ENCODE assay signal across 8 mouse cellular contexts in the genomic region with DNA sequence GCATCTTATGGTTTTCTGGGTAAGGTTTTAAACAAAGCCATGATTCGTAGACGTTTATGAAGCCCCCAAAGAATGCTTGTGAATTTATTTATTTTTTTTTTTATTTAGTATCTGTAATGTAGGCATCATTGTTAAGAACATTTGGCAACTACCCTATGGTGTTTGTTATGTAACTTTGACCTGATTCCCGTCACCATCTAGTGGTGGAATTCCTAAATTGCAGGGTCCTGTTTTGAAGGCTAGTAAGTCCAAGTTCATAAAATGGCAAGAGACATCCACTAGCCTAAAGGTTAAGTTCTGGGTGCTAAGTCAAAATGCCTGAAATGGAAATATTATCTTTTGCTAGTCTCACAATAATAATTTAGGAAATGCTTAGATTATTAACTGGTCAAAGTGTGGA. TPM values are rescaled to one million over a fixed set of nuclear protein-coding genes. Genes with fewer than 3 reads are reported as not detected.
DNase-seq lines count a peak whose midpoint lies in the region; ATAC-seq lines count a peak whose summit lies in the region.

No protein-coding gene starts in this region.

- WGBS in hindbrain, embryonic 11.5 days: 37% methylated on average over 3 of the region's 3 CpGs
- 36% methylated on average over 3 of the region's 3 CpGs for WGBS in hindbrain, embryonic 16.5 days
- 45% methylated on average over 3 of the region's 3 CpGs for WGBS in forebrain, embryonic 11.5 days

- no peak overlapping the region for H3K4me3 ChIP-seq in hindbrain, embryonic 11.5 days (ENCODE audit: low read depth, low read length)
- no peak overlapping the region for H3K4me3 ChIP-seq in hindbrain, embryonic 16.5 days (ENCODE audit: low read length)
- no peak overlapping the region for H3K4me3 ChIP-seq in forebrain, embryonic 11.5 days (ENCODE audit: low read depth, low read length)

- no peaks in the 10 kb centered on the region for H3K27me3 ChIP-seq in hindbrain, embryonic 11.5 days (ENCODE audit: control insufficient read depth, insufficient read depth, low read length)
- no peaks in the 10 kb centered on the region for H3K27me3 ChIP-seq in hindbrain, embryonic 16.5 days (replicated peaks; ENCODE audit: control insufficient read depth, insufficient read depth, low read length)
- H3K27me3 ChIP-seq in forebrain, embryonic 11.5 days (ENCODE audit: control insufficient read depth, insufficient read depth, low read length): no peaks in the 10 kb centered on the region

- no peaks in the 10 kb centered on the region for H3K36me3 ChIP-seq in hindbrain, embryonic 11.5 days (ENCODE audit: control insufficient read depth, insufficient read depth, low read length)
- 0 out of 2 replicates have a peak, but pooled peaks cover 1% of the 10 kb centered on the region for H3K36me3 ChIP-seq in hindbrain, embryonic 16.5 days (ENCODE audit: control insufficient read depth, insufficient read depth, low read length)
- no peaks in the 10 kb centered on the region for H3K36me3 ChIP-seq in forebrain, embryonic 11.5 days (ENCODE audit: control insufficient read depth, insufficient read depth, low read length)

- H3K4me1 ChIP-seq in hindbrain, embryonic 11.5 days (replicated peaks; ENCODE audit: control insufficient read depth, insufficient read depth, low read length): no peaks in the 10 kb centered on the region
- H3K4me1 ChIP-seq in hindbrain, embryonic 16.5 days (ENCODE audit: control insufficient read depth, insufficient read depth, low read depth, low read length): no peaks in the 10 kb centered on the region
- H3K4me1 ChIP-seq in forebrain, embryonic 11.5 days (replicated peaks; ENCODE audit: control insufficient read depth, insufficient read depth, low read length): no peaks in the 10 kb centered on the region

- peak; percentile 54 for DNase-seq in hindbrain, embryonic 11.5 days (ENCODE audit: low spot score)
- DNase-seq in 3T3-L1 (ENCODE audit: low read depth, low spot score) (peak; percentile 82), ES-CJ7 (ENCODE audit: low read depth, low spot score) (peak; percentile 76)
- peak; percentile 53 for DNase-seq in fibroblast of lung, adult 2 months (ENCODE audit: low read depth)
- DNase-seq in telencephalon, adult 2 months (ENCODE audit: low read depth, low spot score): peak; percentile 50
- no peak for DNase-seq in forebrain, embryonic 11.5 days (ENCODE audit: low spot score)
- no peak for DNase-seq in gastrocnemius, postnatal 10 days

- H3K9ac ChIP-seq in hindbrain, embryonic 11.5 days (ENCODE audit: low read depth, low read length): no peak overlapping the region
- no peak overlapping the region for H3K9ac ChIP-seq in hindbrain, embryonic 16.5 days (ENCODE audit: low read depth, low read length)
- no peak overlapping the region for H3K9ac ChIP-seq in forebrain, embryonic 11.5 days (ENCODE audit: low read length)

- no peak overlapping the region for H3K4me2 ChIP-seq in hindbrain, embryonic 11.5 days (replicated peaks; ENCODE audit: low read depth, low read length)
- H3K4me2 ChIP-seq in hindbrain, embryonic 16.5 days (ENCODE audit: low read length): no peak overlapping the region
- H3K4me2 ChIP-seq in forebrain, embryonic 11.5 days (ENCODE audit: low read depth, low read length, severe bottlenecking): no peak overlapping the region

- H3K9me3 ChIP-seq in hindbrain, embryonic 11.5 days (ENCODE audit: control insufficient read depth, low read length): no peaks in the 10 kb centered on the region
- no peaks in the 10 kb centered on the region for H3K9me3 ChIP-seq in hindbrain, embryonic 16.5 days (ENCODE audit: control insufficient read depth, low read length)
- no peaks in the 10 kb centered on the region for H3K9me3 ChIP-seq in forebrain, embryonic 11.5 days (ENCODE audit: control insufficient read depth, low read length)

- no peak for ATAC-seq in hindbrain, embryonic 11.5 days (ENCODE audit: low FRiP score)
- ATAC-seq in hindbrain, embryonic 16.5 days: no peak
- no peak for ATAC-seq in forebrain, embryonic 11.5 days (replicated peaks; ENCODE audit: low FRiP score)

- no peak overlapping the region for H3K27ac ChIP-seq in hindbrain, embryonic 11.5 days (ENCODE audit: low read depth, low read length)
- H3K27ac ChIP-seq in hindbrain, embryonic 16.5 days (ENCODE audit: low read depth, low read length): no peak overlapping the region
- H3K27ac ChIP-seq in forebrain, embryonic 11.5 days (ENCODE audit: low read depth, low read length): no peak overlapping the region

RNA-seq across cellular contexts. Expression of a gene that starts 37.0 kb away (rescaled TPM):
- 51.0 and 53.4 TPM in 2 replicates for polyA plus RNA-seq in hindbrain, embryonic 11.5 days (2014; fragmentation: Nextera tagmentation; extraction: Ambion mirVana)
- polyA plus RNA-seq in hindbrain, embryonic 16.5 days (2015; fragmentation: Nextera tagmentation; extraction: Ambion mirVana): 124 and 140 TPM in 2 replicates
- polyA plus RNA-seq in forebrain, embryonic 11.5 days (2014; fragmentation: Nextera tagmentation; extraction: Ambion mirVana): 45.5 and 48.2 TPM in 2 replicates
- 100 to 1,000 TPM; 152 to 177 TPM for total RNA-seq in gastrocnemius, postnatal 10 days (2021)

RNA-seq across cellular contexts. Expression of a gene that starts 47.2 kb away (rescaled TPM):
- 0.39 and 1.1 TPM in 2 replicates for polyA plus RNA-seq in hindbrain, embryonic 11.5 days (2014; fragmentation: Nextera tagmentation; extraction: Ambion mirVana)
- 3.9 and 4.2 TPM in 2 replicates for polyA plus RNA-seq in hindbrain, embryonic 16.5 days (2015; fragmentation: Nextera tagmentation; extraction: Ambion mirVana)
- 0.35 and 0.37 TPM in 2 replicates for polyA plus RNA-seq in forebrain, embryonic 11.5 days (2014; fragmentation: Nextera tagmentation; extraction: Ambion mirVana)
- under 1 TPM; 0.28 to 0.29 TPM for total RNA-seq in gastrocnemius, postnatal 10 days (2021)

Comparison
In these comparisons a context has a peak if more than half of its experiments do, and no peak if none do; other contexts are left out.
1. DNase-seq: peak in hindbrain, embryonic 11.5 days (single experiment), 3T3-L1 (single experiment), ES-CJ7 (single experiment), fibroblast of lung, adult 2 months (single experiment) and telencephalon, adult 2 months (single experiment); none in forebrain, embryonic 11.5 days (single experiment) and gastrocnemius, postnatal 10 days (single experiment).